Mouse (Mus musculus): ENCODE data around the gene Acoxl. TPM values are rescaled to one million over a fixed set of nuclear protein-coding genes. Genes with fewer than 3 reads are reported as not detected.

The Acoxl gene
- polyA plus RNA-seq, 1 experiment from 2014 or later = 0.12 TPM

DNA sequence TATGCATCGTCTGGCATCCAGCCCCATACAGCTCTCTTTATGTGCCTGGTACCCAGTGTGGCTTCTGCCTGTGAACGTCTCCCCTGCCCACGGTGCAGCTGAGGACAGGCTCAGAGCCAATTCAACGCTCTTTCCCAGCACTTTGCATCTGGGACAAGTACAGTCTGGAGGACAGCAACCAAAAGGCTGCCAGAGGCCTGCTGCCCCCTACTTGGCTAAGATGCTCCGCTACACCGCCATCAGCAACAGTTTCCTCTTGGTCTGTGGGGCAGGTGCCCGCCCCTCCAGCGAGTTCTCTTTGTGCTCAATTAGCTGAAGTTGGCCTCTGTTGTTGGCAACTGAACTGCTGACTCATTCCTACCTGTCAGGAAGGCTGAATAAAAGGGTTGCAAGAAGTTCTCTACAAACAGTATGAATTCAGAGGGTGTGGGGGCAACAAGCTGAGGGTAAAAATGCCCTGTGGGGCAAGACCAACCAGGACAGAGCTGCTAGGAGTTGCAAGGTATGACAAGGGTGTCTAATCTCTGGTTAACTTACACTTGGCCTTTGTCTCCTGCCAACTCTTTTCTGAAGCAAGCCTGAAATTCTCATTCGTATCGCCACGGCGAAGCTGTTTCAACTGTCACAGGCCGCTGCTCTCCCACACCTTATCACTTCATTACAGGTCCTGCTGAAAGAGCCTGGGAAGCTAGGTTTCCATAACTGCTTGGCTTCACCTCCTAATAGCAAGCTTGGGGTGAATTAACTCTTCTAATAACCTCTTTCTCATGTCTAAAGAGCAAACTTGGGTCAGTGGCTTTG is 328.1 kb downstream of the Acoxl start:
- Histone ChIP-seq H3K4me3 (ENCODE audit: low read depth, low read length) (no peak overlapping the region), H3K27me3 (ENCODE audit: control insufficient read depth, insufficient read depth, low read length) (no peaks in the 10 kb centered on the region), H3K9me3 (ENCODE audit: control insufficient read depth, low read length) (no peaks in the 10 kb centered on the region), H3K36me3 (ENCODE audit: control insufficient read depth, insufficient read depth, low read length) (no peaks in the 10 kb centered on the region), H3K4me2 (ENCODE audit: low read depth, low read length, severe bottlenecking) (no peak overlapping the region), H3K4me1 (replicated peaks; ENCODE audit: control insufficient read depth, insufficient read depth, low read length) (no peaks in the 10 kb centered on the region), H3K27ac (ENCODE audit: low read depth, low read length) (no peak overlapping the region), H3K9ac (ENCODE audit: low read length) (no peak overlapping the region)
- WGBS = 69% methylated on average over 13 of the region's 13 CpGs
- DNase-seq (ENCODE audit: low spot score) (no peak), ATAC-seq (replicated peaks; ENCODE audit: low FRiP score) (no peak)

DNA sequence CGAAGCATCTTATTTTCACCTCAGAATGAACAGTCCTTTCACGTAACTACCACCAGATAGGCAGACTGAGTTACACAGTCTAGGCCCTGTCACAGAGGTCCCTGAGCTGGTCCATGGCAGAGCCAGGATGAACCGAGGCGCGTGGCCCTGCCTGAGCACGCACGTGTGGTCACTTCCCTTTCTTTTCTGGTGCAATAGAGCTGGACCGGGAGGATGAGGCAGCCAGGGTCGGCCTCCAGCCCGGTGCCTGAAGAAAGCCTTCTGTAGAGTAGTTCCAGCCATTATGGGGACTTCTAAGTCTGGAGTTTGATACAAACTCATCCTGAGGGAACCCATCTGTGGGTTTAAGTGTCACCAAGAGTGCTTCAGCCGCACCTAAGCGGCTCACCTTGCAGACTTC is 329.3 kb downstream of the Acoxl start:
- Histone ChIP-seq H3K4me3 (ENCODE audit: low read depth, low read length) (no peak overlapping the region), H3K9me3 (ENCODE audit: control insufficient read depth, low read length) (no peaks in the 10 kb centered on the region), H3K36me3 (ENCODE audit: control insufficient read depth, insufficient read depth, low read length) (no peaks in the 10 kb centered on the region), H3K4me2 (ENCODE audit: low read depth, low read length, severe bottlenecking) (no peak overlapping the region), H3K4me1 (replicated peaks; ENCODE audit: control insufficient read depth, insufficient read depth, low read length) (no peaks in the 10 kb centered on the region), H3K27me3 (ENCODE audit: control insufficient read depth, insufficient read depth, low read length) (no peaks in the 10 kb centered on the region), H3K9ac (ENCODE audit: low read length) (no peak overlapping the region), H3K27ac (ENCODE audit: low read depth, low read length) (no peak overlapping the region)
- ATAC-seq (replicated peaks; ENCODE audit: low FRiP score) (no peak), DNase-seq (ENCODE audit: low spot score) (no peak)
- 96% methylated on average over 12 of the region's 12 CpGs for WGBS

DNA sequence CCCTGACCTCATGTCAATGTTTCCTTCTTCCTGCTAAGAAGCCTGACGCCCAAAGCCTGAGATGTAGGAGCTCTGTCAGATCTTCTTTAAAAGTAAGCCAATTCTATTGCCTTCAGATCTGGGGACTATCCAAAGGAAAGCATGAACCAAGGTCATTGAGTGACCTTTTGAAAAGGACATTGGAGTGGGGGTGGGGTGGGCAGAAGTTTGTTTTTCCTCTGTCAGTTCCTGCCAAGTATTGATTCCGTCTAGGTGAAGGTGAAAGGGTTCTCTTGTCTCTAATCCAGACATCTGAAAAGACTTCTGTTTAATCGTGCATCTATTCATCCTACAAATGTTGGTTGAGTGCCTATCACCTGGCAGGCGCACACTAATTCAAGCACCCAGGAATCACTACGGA is 330.8 kb downstream of the Acoxl start:
- H3K9ac ChIP-seq (ENCODE audit: low read length) = no peak overlapping the region
- H3K9me3 ChIP-seq (ENCODE audit: control insufficient read depth, low read length) = no peaks in the 10 kb centered on the region
- no peaks in the 10 kb centered on the region for H3K4me1 ChIP-seq (replicated peaks; ENCODE audit: control insufficient read depth, insufficient read depth, low read length)
- DNase-seq (ENCODE audit: low spot score) (no peak), ATAC-seq (replicated peaks; ENCODE audit: low FRiP score) (no peak)
- no peak overlapping the region for H3K27ac ChIP-seq (ENCODE audit: low read depth, low read length)
- H3K4me2 ChIP-seq (ENCODE audit: low read depth, low read length, severe bottlenecking) = no peak overlapping the region
- no peaks in the 10 kb centered on the region for H3K36me3 ChIP-seq (ENCODE audit: control insufficient read depth, insufficient read depth, low read length)
- 78% methylated on average over 5 of the region's 5 CpGs for WGBS
- no peak overlapping the region for H3K4me3 ChIP-seq (ENCODE audit: low read depth, low read length)
- no peaks in the 10 kb centered on the region for H3K27me3 ChIP-seq (ENCODE audit: control insufficient read depth, insufficient read depth, low read length)

DNA sequence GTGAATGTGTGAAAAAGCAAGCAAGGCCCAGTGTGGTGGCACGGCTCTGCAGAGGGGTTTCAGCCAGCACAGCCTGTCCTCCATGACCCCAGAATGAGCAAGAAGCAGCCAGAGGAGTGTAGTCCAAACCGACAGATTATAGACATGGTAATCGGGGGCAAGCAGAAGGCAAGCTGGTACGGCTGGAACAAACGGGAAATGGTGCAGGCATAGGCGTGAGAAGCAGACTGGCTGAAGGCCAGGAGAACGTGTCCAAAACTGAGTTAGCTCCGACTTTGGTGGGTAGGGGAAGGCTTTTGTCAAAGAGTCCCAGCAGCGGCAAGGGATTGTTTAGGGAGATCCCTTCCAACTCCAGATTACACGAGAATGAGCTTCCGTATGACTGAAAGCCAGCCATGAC is 331.3 kb downstream of the Acoxl start:
- Histone ChIP-seq H3K9ac (ENCODE audit: low read length) (no peak overlapping the region), H3K4me3 (ENCODE audit: low read depth, low read length) (no peak overlapping the region), H3K36me3 (ENCODE audit: control insufficient read depth, insufficient read depth, low read length) (no peaks in the 10 kb centered on the region), H3K27me3 (ENCODE audit: control insufficient read depth, insufficient read depth, low read length) (no peaks in the 10 kb centered on the region), H3K4me2 (ENCODE audit: low read depth, low read length, severe bottlenecking) (no peak overlapping the region), H3K9me3 (ENCODE audit: control insufficient read depth, low read length) (no peaks in the 10 kb centered on the region), H3K27ac (ENCODE audit: low read depth, low read length) (no peak overlapping the region), H3K4me1 (replicated peaks; ENCODE audit: control insufficient read depth, insufficient read depth, low read length) (no peaks in the 10 kb centered on the region)
- DNase-seq (ENCODE audit: low spot score) = no peak
- ATAC-seq (replicated peaks; ENCODE audit: low FRiP score) = no peak
- WGBS = 93% methylated on average over 11 of the region's 11 CpGs

DNA sequence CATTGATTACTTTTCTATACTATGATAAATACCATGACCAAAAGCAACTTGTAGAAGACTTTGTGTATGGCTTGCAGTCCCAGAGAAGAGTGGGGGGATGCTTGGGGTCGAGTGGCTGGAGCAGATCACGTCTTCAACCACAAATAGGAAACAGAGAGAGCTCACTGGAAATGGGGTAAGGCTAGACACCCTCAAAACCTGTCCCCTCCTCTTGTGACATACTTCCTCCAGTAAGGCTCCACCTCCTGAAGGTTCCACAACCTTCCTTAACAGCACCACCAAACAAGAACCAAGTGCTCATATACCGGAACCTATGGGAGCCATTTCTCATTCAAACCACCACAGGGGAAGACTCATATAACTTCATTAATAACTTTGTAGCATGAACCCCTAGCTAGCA is 331.9 kb downstream of the Acoxl start:
- ATAC-seq (replicated peaks; ENCODE audit: low FRiP score) = no peak
- no peak overlapping the region for H3K27ac ChIP-seq (ENCODE audit: low read depth, low read length)
- no peaks in the 10 kb centered on the region for H3K27me3 ChIP-seq (ENCODE audit: control insufficient read depth, insufficient read depth, low read length)
- no peak overlapping the region for H3K4me3 ChIP-seq (ENCODE audit: low read depth, low read length)
- no peak overlapping the region for H3K9ac ChIP-seq (ENCODE audit: low read length)
- no peak for DNase-seq (ENCODE audit: low spot score)
- H3K36me3 ChIP-seq (ENCODE audit: control insufficient read depth, insufficient read depth, low read length) = no peaks in the 10 kb centered on the region
- WGBS = 93% methylated on average over 3 of the region's 3 CpGs
- no peak overlapping the region for H3K4me2 ChIP-seq (ENCODE audit: low read depth, low read length, severe bottlenecking)
- H3K9me3 ChIP-seq (ENCODE audit: control insufficient read depth, low read length) = no peaks in the 10 kb centered on the region
- no peaks in the 10 kb centered on the region for H3K4me1 ChIP-seq (replicated peaks; ENCODE audit: control insufficient read depth, insufficient read depth, low read length)

DNA sequence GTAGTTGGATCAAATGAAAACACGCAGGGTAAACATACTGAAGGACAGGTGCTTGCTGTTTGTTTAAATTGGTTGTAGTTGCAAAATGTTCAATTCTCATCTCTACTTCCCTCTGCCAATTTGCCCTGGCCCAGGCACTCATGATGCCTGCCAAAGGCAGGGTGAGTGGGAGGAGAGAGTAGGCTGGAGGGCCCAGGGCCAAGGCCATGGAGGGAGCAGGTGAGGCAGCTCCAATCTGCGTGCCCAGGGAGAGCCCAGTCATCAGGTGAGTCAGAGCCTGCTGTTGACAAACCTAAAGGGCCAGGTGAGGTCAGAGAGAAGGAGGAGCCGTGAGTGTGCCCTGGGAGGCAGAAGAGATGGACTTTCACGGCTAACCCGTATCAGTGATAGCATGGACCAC is 333.6 kb downstream of the Acoxl start:
- no peaks in the 10 kb centered on the region for H3K36me3 ChIP-seq (ENCODE audit: control insufficient read depth, insufficient read depth, low read length)
- no peak for DNase-seq (ENCODE audit: low spot score)
- no peak overlapping the region for H3K9ac ChIP-seq (ENCODE audit: low read length)
- H3K4me2 ChIP-seq (ENCODE audit: low read depth, low read length, severe bottlenecking) = no peak overlapping the region
- no peak for ATAC-seq (replicated peaks; ENCODE audit: low FRiP score)
- 88% methylated on average over 5 of the region's 5 CpGs for WGBS
- H3K27ac ChIP-seq (ENCODE audit: low read depth, low read length) = no peak overlapping the region
- H3K4me3 ChIP-seq (ENCODE audit: low read depth, low read length) = no peak overlapping the region
- no peaks in the 10 kb centered on the region for H3K9me3 ChIP-seq (ENCODE audit: control insufficient read depth, low read length)
- no peaks in the 10 kb centered on the region for H3K27me3 ChIP-seq (ENCODE audit: control insufficient read depth, insufficient read depth, low read length)
- H3K4me1 ChIP-seq (replicated peaks; ENCODE audit: control insufficient read depth, insufficient read depth, low read length) = no peaks in the 10 kb centered on the region

Small RNA genes within 50 kb of the gene (microRNA-seq; reads per million reads assigned to microRNA genes)
- not detected for gene Gm22411 (ENCODE audit: insufficient number of aligned reads)

Other genes starting within 250 kb of the Acoxl start
- 0.24 and 2.0 TPM in 2 replicates for gene Mal, start 182.2 kb upstream of the Acoxl start, polyA plus RNA-seq (2014; fragmentation: Nextera tagmentation; extraction: Ambion mirVana)
- 1.1 and 1.2 TPM in 2 replicates for gene Mall, start 108.9 kb upstream of the Acoxl start, polyA plus RNA-seq (2014; fragmentation: Nextera tagmentation; extraction: Ambion mirVana)
- 34.1 and 36.0 TPM in 2 replicates for gene Nphp1, start 50.0 kb upstream of the Acoxl start, polyA plus RNA-seq (2014; fragmentation: Nextera tagmentation; extraction: Ambion mirVana)
- 30.2 and 34.7 TPM in 2 replicates for gene Mtln, start 46.4 kb upstream of the Acoxl start, polyA plus RNA-seq (2014; fragmentation: Nextera tagmentation; extraction: Ambion mirVana)
- 59.1 and 67.0 TPM in 2 replicates for gene Bub1, start 7.0 kb upstream of the Acoxl start, polyA plus RNA-seq (2014; fragmentation: Nextera tagmentation; extraction: Ambion mirVana)